Mouse (Mus musculus): ENCODE data around the gene Krtdap. TPM values are rescaled to one million over a fixed set of nuclear protein-coding genes. Genes with fewer than 3 reads are reported as not detected.

Krtdap gene
- polyA plus RNA-seq, 1 experiment from 2014 or later, result not detected

DNA sequence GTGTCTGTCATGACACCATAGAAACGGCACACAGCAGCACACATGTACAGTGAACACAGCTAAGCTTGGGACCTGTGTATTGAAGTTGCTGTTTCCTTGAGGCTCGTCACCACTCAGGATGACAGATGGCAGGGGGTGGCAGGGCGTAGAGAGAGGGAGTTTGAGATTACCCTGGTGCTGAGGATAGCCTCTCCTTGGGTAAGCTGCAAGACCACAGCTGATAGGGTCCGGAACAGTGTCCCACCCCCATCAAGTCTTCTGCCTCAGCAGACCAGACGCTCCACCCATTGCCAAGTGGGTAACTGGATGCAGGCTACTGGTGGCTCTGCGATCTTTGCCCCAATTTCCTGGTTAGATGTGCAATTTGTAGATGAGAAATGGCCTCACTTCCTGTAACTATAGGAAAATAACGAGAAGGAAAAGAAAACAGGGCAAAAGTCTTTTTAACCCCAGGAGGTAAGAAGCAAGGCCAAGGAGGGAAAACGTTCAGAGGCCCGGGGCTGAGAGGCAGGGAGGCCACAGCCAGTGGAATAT, 24.1 kb downstream of the Krtdap start:
- Histone ChIP-seq H3K36me3 (ENCODE audit: control insufficient read depth, insufficient read depth, low read length) (no peaks in the 10 kb centered on the region), H3K27me3 (ENCODE audit: control insufficient read depth, insufficient read depth, low read length) (no peaks in the 10 kb centered on the region), H3K27ac (replicated peaks in 1 of 2; ENCODE audit: control insufficient read depth in 1 of 2, insufficient read depth in 1 of 2, low read depth in 2 of 2, low read length in 2 of 2) (no peak overlapping the region), H3K4me2 (ENCODE audit: low read length) (no peak overlapping the region), H3K4me3 (ENCODE audit: control insufficient read depth in 1 of 2, insufficient read depth in 1 of 2, low read depth in 1 of 2, low read length in 2 of 2) (no peak overlapping the region), H3K9ac (ENCODE audit: low read length) (no peak overlapping the region), H3K4me1 (ENCODE audit: control insufficient read depth in 2 of 2, insufficient read depth in 2 of 2, low read length in 2 of 2) (no peaks in the 10 kb centered on the region), H3K9me3 (ENCODE audit: control insufficient read depth, low read length) (no peaks in the 10 kb centered on the region)
- no peak for ATAC-seq (ENCODE audit: insufficient number of reproducible peaks, insufficient read depth, low FRiP score, low read depth)
- 40% methylated on average over 9 of the region's 9 CpGs for WGBS

DNA sequence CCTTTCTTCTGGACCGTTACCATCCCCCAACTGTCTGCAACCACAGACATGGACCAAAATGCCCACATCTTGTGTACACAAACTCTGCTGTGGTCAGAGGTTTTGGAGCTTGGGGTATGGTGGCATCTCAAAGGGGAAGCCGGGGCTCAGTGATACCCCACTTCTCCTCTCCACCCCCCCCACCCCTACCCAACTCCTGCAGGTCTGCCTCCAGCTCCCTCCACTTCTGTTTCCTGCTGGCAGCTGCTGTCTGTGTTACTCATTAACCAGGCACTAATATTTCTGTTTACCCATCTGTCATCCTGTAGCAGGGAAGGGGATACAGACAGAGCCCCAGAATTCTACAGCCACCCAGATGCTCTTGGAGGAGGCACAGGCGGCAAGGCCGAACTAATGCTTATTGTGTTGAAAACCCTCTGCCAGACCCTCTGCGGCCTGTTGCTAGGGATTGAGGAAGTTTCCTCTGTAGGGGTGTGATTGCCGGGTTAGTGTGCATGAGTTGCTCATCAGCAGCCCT, 24.7 kb downstream of the Krtdap start:
- no peak for ATAC-seq (ENCODE audit: insufficient number of reproducible peaks, insufficient read depth, low FRiP score, low read depth)
- no peak overlapping the region for H3K4me2 ChIP-seq (ENCODE audit: low read length)
- WGBS, result 78% methylated on average over 6 of the region's 6 CpGs
- H3K27ac ChIP-seq (replicated peaks in 1 of 2; ENCODE audit: control insufficient read depth in 1 of 2, insufficient read depth in 1 of 2, low read depth in 2 of 2, low read length in 2 of 2), result no peak overlapping the region
- no peak overlapping the region for H3K4me3 ChIP-seq (ENCODE audit: control insufficient read depth in 1 of 2, insufficient read depth in 1 of 2, low read depth in 1 of 2, low read length in 2 of 2)
- no peaks in the 10 kb centered on the region for H3K4me1 ChIP-seq (ENCODE audit: control insufficient read depth in 2 of 2, insufficient read depth in 2 of 2, low read length in 2 of 2)
- no peak overlapping the region for H3K9ac ChIP-seq (ENCODE audit: low read length)
- no peaks in the 10 kb centered on the region for H3K36me3 ChIP-seq (ENCODE audit: control insufficient read depth, insufficient read depth, low read length)
- H3K27me3 ChIP-seq (ENCODE audit: control insufficient read depth, insufficient read depth, low read length), result no peaks in the 10 kb centered on the region
- no peaks in the 10 kb centered on the region for H3K9me3 ChIP-seq (ENCODE audit: control insufficient read depth, low read length)

DNA sequence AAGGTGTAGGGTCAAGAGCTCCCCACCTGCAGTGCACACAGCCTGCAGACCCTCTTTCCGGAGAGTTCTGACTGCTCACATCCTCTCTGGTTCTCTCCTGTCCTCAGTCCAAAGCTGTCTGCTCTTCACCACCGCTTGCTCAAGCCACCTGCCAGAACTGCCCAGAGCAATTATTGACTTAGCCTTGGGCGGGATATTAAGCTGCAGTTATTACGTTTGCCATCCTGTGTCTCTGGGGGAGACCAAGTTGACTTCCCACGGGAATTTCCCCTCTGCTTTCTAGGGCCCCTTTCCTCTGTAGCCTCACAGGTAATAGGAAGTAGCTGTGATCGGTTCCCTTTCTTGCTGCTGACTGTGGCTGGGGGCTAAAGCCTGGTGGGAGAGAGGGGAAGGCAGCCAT, 32.4 kb downstream of the Krtdap start:
- Histone ChIP-seq H3K27ac (replicated peaks in 1 of 2; ENCODE audit: control insufficient read depth in 1 of 2, insufficient read depth in 1 of 2, low read depth in 2 of 2, low read length in 2 of 2) (no peak overlapping the region), H3K4me2 (ENCODE audit: low read length) (no peak overlapping the region), H3K9me3 (ENCODE audit: control insufficient read depth, low read length) (no peaks in the 10 kb centered on the region), H3K9ac (ENCODE audit: low read length) (no peak overlapping the region), H3K4me3 (ENCODE audit: control insufficient read depth in 1 of 2, insufficient read depth in 1 of 2, low read depth in 1 of 2, low read length in 2 of 2) (no peak overlapping the region), H3K36me3 (ENCODE audit: control insufficient read depth, insufficient read depth, low read length) (no peaks in the 10 kb centered on the region), H3K27me3 (ENCODE audit: control insufficient read depth, insufficient read depth, low read length) (no peaks in the 10 kb centered on the region), H3K4me1 (ENCODE audit: control insufficient read depth in 2 of 2, insufficient read depth in 2 of 2, low read length in 2 of 2) (no peaks in the 10 kb centered on the region)
- WGBS, result 69% methylated on average over 6 of the region's 6 CpGs
- no peak for ATAC-seq (ENCODE audit: insufficient number of reproducible peaks, insufficient read depth, low FRiP score, low read depth)

DNA sequence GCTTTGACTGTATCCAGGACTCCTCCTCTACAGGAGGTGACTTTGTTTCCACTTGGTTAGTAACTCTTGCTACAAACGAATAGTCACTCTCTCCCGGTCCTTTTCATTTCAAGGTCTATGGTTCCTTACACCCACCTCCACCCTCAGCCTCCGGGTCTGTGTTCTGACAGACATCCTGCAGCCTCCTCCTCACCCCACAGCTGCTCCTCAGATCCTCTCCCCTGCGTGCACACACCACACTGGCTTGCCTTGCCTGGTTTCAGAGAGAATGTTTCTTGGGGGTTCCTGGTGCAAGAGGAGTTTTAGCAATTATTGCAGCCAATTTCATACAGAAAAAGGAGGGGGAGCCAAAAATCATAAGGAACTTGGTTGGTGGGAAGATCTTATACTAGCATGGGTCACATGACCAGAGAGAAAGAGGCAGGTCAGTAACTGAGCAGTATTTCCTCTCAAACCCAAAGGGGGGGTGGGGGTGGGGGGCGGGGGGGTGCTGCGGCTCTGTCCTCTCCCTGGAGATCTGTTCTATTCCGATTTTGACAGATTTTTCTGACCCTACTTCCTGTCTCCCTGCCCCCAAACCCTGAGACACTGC, 33.3 kb downstream of the Krtdap start:
- Histone ChIP-seq H3K4me2 (ENCODE audit: low read length) (no peak overlapping the region), H3K27me3 (ENCODE audit: control insufficient read depth, insufficient read depth, low read length) (no peaks in the 10 kb centered on the region), H3K27ac (replicated peaks in 1 of 2; ENCODE audit: control insufficient read depth in 1 of 2, insufficient read depth in 1 of 2, low read depth in 2 of 2, low read length in 2 of 2) (no peak overlapping the region), H3K4me1 (ENCODE audit: control insufficient read depth in 2 of 2, insufficient read depth in 2 of 2, low read length in 2 of 2) (no peaks in the 10 kb centered on the region), H3K9ac (ENCODE audit: low read length) (no peak overlapping the region), H3K4me3 (ENCODE audit: control insufficient read depth in 1 of 2, insufficient read depth in 1 of 2, low read depth in 1 of 2, low read length in 2 of 2) (no peak overlapping the region), H3K9me3 (ENCODE audit: control insufficient read depth, low read length) (no peaks in the 10 kb centered on the region), H3K36me3 (ENCODE audit: control insufficient read depth, insufficient read depth, low read length) (no peaks in the 10 kb centered on the region)
- no peak for ATAC-seq (ENCODE audit: insufficient number of reproducible peaks, insufficient read depth, low FRiP score, low read depth)
- 57% methylated on average over 7 of the region's 7 CpGs for WGBS

DNA sequence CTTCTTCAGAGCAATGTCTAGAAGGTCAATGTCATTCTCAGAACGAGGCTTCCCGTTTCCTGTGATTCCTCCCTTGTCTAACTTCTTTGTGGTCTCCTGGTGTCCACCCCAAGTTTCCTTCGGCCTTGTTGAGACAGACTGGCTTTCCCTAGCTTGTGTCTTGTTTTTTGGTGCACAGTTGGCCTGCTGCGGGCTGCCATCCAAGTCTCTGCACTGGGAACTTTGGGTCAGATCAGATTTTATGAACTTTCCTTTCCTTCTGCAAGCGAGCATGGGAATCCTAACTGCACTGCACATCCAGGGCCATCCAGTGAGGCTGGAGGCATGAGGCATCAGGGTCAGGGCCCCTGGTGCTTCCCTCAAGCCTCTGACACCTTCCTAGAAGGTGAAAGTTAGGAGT, 33.8 kb downstream of the Krtdap start:
- ATAC-seq (ENCODE audit: insufficient number of reproducible peaks, insufficient read depth, low FRiP score, low read depth), result no peak
- Histone ChIP-seq H3K9ac (ENCODE audit: low read length) (no peak overlapping the region), H3K4me3 (ENCODE audit: control insufficient read depth in 1 of 2, insufficient read depth in 1 of 2, low read depth in 1 of 2, low read length in 2 of 2) (no peak overlapping the region), H3K27me3 (ENCODE audit: control insufficient read depth, insufficient read depth, low read length) (no peaks in the 10 kb centered on the region), H3K9me3 (ENCODE audit: control insufficient read depth, low read length) (no peaks in the 10 kb centered on the region), H3K36me3 (ENCODE audit: control insufficient read depth, insufficient read depth, low read length) (no peaks in the 10 kb centered on the region), H3K4me2 (ENCODE audit: low read length) (no peak overlapping the region), H3K4me1 (ENCODE audit: control insufficient read depth in 2 of 2, insufficient read depth in 2 of 2, low read length in 2 of 2) (no peaks in the 10 kb centered on the region), H3K27ac (replicated peaks in 1 of 2; ENCODE audit: control insufficient read depth in 1 of 2, insufficient read depth in 1 of 2, low read depth in 2 of 2, low read length in 2 of 2) (no peak overlapping the region)
- 66% methylated on average over 5 of the region's 5 CpGs for WGBS

DNA sequence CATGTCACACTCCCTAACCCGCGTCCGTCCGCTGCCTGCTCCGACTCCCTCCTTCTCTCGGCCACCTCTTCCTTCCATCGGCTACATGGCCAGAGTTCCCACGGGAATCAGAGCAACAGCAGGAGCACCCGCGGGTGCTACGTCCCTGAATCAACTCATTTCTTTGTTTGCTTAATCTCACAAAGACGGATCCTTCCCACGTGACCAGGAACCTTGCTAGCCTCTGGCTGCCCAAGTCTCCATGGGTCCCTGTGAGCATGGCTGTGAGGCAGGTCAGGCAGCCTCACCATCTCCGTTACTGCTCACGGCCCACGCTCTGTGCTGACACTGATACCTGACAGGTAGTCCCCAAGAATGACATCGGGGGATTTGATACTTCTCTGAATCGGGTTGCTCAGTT, 36.0 kb downstream of the Krtdap start, which contains the start of gene Ffar2:
Ffar2 (minus strand) TSS at position 101 of the 400 bp plus-strand sequence.
- H3K4me1 ChIP-seq (ENCODE audit: control insufficient read depth in 2 of 2, insufficient read depth in 2 of 2, low read length in 2 of 2), result no peaks in the 10 kb centered on the region
- no peak within 1 kb of the TSS for H3K4me2 ChIP-seq (ENCODE audit: low read length)
- H3K4me3 ChIP-seq (ENCODE audit: control insufficient read depth in 1 of 2, insufficient read depth in 1 of 2, low read depth in 1 of 2, low read length in 2 of 2), result no peak within 1 kb of the TSS
- ATAC-seq (ENCODE audit: insufficient number of reproducible peaks, insufficient read depth, low FRiP score, low read depth), result no peak
- H3K27me3 ChIP-seq (ENCODE audit: control insufficient read depth, insufficient read depth, low read length), result no peaks in the 10 kb centered on the region
- whole genome bisulfite sequencing, result 86% methylated on average over 18 of the region's 18 CpGs
- no peaks in the 10 kb centered on the region for H3K36me3 ChIP-seq (ENCODE audit: control insufficient read depth, insufficient read depth, low read length)
- no peaks in the 10 kb centered on the region for H3K9me3 ChIP-seq (ENCODE audit: control insufficient read depth, low read length)
- no peak within 1 kb of the TSS for H3K9ac ChIP-seq (ENCODE audit: low read length)
- no peak within 1 kb of the TSS for H3K27ac ChIP-seq (replicated peaks in 1 of 2; ENCODE audit: control insufficient read depth in 1 of 2, insufficient read depth in 1 of 2, low read depth in 2 of 2, low read length in 2 of 2)

DNA sequence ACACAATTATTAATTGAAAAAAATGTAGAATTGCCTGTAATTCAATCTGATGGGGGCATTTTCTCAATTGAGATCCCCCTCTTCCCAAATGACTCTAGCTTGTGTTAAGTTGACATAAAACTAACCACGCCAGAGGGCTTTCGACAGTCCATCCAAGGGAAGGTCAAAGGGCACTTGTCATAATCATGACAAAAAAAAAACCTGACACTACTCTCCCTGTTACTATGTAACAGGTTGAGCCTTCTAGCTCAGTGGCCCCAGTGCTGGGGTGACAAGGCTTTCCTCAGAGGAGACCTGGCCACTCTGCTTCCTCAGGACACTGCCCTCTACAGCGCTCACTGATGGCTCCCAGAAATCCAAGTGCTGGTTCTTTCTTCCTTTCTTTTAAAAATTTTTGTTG, 36.6 kb downstream of the Krtdap start:
- 85% methylated on average over 3 of the region's 3 CpGs for WGBS

DNA sequence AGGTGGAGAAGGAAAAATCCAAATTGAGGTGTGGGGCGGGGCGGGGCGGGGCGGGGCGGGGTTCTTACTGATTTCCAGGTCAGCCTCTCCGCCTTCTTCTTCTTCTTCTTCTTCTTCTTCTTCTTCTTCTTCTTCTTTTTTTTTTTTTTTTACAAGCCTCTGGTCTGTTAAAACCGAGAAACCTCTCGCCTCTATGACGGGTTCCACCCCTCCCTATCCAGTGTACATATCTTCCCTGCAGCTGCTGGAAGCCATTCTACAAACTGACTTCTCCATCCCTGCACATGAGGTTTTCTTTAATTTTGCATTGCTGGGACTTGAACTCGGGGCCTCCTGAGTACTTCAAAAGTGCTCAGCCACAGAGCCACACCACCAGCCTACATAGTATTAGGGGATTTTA, 39.0 kb downstream of the Krtdap start:
- Histone ChIP-seq H3K4me3 (ENCODE audit: control insufficient read depth in 1 of 2, insufficient read depth in 1 of 2, low read depth in 1 of 2, low read length in 2 of 2) (no peak overlapping the region), H3K27ac (replicated peaks in 1 of 2; ENCODE audit: control insufficient read depth in 1 of 2, insufficient read depth in 1 of 2, low read depth in 2 of 2, low read length in 2 of 2) (no peak overlapping the region)
- ATAC-seq (ENCODE audit: insufficient number of reproducible peaks, insufficient read depth, low FRiP score, low read depth), result no peak

More for the DNA sequence above, 36.6 kb downstream of the Krtdap start:
- Histone ChIP-seq H3K36me3 (ENCODE audit: control insufficient read depth, insufficient read depth, low read length) (no peaks in the 10 kb centered on the region), H3K4me1 (ENCODE audit: control insufficient read depth in 2 of 2, insufficient read depth in 2 of 2, low read length in 2 of 2) (no peaks in the 10 kb centered on the region), H3K4me2 (ENCODE audit: low read length) (no peak overlapping the region), H3K27ac (replicated peaks in 1 of 2; ENCODE audit: control insufficient read depth in 1 of 2, insufficient read depth in 1 of 2, low read depth in 2 of 2, low read length in 2 of 2) (no peak overlapping the region), H3K9me3 (ENCODE audit: control insufficient read depth, low read length) (no peaks in the 10 kb centered on the region), H3K4me3 (ENCODE audit: control insufficient read depth in 1 of 2, insufficient read depth in 1 of 2, low read depth in 1 of 2, low read length in 2 of 2) (no peak overlapping the region), H3K9ac (ENCODE audit: low read length) (no peak overlapping the region), H3K27me3 (ENCODE audit: control insufficient read depth, insufficient read depth, low read length) (no peaks in the 10 kb centered on the region)
- no peak for ATAC-seq (ENCODE audit: insufficient number of reproducible peaks, insufficient read depth, low FRiP score, low read depth)

More for the DNA sequence above, 39.0 kb downstream of the Krtdap start:
- Histone ChIP-seq H3K4me1 (ENCODE audit: control insufficient read depth in 2 of 2, insufficient read depth in 2 of 2, low read length in 2 of 2) (no peaks in the 10 kb centered on the region), H3K4me2 (ENCODE audit: low read length) (no peak overlapping the region), H3K27me3 (ENCODE audit: control insufficient read depth, insufficient read depth, low read length) (no peaks in the 10 kb centered on the region), H3K9me3 (ENCODE audit: control insufficient read depth, low read length) (no peaks in the 10 kb centered on the region), H3K9ac (ENCODE audit: low read length) (no peak overlapping the region), H3K36me3 (ENCODE audit: control insufficient read depth, insufficient read depth, low read length) (no peaks in the 10 kb centered on the region)
- WGBS, result 89% methylated on average over 10 of the region's 10 CpGs
